Mouse (Mus musculus): ENCODE data around the gene Mcoln2.
A peak's percentile ranks its signal among the peaks of the same experiment; 100 is the strongest.

The Mcoln2 gene

DNA sequence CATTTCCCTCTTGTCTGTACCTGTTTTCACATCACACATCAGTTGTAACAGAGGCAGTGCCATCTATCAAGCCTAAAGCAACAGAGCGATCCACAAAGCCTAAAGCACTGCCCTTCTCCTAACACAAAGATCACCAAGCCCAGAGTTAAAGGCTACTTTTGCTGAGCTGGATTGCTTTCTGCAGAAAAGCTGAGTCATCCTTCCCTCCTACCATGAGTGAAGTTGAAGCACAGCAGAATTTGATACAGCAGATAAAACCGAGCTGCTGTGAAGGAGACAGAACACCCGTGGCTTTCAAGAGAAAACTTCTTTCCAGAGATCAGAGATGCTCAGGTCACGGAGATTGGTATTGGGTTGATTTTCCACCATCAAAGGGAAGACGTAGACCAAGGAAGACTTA lies 3.5 kb upstream of the Mcoln2 start:
- DNase-seq = no peak

DNA sequence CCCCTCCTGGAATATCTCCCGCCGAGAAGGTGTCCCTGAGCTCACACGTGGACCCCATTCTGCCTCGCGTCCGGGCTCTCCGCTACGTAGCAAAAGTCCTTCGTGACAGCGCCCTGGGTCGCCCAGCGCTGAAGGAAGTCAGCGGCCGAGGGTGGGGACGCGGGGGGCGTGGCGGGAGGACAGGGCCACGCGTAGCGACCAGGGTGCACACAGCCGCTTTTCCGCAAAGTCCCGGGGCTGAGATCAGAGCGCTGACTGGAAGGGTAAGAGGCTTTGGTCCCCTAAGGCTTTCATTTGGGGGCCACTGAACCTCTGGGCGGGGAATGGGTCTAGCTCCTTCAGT lies 396 bp downstream of the Mcoln2 start:
- DNase-seq = peak; percentile 47

DNA sequence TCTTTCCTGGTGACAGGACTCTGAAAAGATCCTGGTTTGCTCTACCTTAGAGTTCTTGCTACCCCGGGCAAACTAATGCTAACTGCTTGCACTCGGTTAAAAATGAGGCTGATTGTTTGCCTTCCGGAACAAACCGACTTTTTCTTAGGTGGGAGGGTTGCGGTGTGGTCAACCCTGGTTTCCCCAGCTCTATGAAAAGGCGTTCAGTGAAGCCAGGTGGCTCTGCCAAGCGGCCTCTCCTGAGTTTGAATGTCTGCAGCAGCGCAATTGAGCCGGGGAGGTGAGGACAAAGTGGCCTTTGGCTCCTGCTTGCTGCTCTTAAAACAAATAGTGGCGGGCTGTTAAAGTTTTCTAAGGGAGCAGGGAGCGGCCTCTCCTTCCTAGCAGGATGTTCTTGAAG lies 927 bp downstream of the Mcoln2 start:
- peak; percentile 40 for DNase-seq

DNA sequence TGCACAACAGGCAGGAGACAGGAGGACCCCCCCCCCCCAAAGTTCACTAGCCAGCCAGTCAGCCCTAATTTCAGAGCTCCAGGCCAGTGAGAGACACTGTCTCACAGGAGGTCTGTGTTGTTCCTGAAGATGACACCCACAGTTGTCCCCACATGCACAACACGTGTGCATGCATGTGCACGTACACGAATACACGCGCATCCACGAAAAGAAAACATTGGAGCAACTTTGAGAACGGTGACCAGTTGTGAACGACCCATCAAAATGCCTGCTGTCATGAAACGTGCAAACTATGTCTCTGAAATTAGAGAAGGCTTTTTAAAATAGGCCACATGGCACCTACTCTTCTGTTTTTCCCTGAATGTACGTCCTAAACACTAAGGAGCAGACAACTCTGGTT lies 1.7 kb downstream of the Mcoln2 start:
- no peak for DNase-seq

DNA sequence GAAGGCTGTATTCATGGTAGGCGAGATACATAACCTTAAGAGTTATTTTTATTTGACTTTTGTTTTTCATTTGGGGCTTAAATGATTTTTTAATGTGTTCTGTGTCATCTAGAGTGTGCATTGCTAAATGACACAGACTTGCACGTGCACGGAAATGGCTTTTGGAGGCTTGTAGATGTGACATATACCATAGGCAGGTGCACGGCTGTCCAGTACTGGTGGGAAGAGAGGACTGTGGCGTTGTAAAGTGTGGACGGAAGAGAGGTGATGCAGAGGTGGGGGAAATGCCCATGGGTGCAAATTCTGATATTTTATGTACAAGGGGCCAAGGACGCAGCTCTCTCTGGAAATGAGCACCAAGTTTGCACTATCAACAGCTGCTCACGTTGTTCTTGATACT lies 2.1 kb downstream of the Mcoln2 start:
- no peak for DNase-seq

DNA sequence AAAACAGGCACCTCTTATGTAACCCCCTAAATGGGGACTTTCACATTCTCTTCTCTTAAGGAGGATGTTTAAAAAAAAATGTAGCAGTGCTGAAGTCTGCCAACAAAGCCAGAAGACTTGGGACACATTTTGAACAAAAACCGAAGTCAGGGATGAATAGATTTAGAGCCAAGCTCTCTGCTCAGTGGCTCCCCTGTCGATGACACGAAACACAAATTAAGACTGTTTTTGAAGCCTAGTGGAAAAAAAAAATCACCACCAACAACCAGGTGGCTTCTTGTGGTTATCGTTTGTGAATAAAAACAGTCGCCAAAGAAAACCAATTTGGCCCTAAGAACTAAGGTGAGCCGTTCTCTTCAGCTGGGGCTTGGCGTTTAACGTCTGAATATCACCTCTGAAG lies 2.7 kb downstream of the Mcoln2 start:
- no peak for DNase-seq

DNA sequence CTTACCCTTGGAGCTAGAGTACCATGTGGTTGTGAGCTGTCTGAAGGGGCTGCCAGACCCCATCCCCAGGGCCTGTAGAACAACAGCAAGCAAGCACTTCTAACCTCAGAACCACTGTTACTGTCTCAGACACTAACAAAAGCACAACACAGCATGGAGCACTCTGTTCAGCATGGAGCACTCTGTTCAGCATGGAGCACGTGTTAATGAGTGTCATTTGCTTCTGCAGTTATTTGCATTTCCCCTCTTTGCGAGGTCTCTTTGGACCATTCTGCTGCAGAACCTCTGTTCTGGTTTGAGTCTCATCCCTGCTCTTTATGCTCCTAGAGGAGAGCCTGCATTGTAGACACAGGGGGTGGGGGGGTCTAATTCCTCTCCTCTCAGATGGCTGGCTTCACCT lies 3.3 kb downstream of the Mcoln2 start:
- DNase-seq = no peak

DNA sequence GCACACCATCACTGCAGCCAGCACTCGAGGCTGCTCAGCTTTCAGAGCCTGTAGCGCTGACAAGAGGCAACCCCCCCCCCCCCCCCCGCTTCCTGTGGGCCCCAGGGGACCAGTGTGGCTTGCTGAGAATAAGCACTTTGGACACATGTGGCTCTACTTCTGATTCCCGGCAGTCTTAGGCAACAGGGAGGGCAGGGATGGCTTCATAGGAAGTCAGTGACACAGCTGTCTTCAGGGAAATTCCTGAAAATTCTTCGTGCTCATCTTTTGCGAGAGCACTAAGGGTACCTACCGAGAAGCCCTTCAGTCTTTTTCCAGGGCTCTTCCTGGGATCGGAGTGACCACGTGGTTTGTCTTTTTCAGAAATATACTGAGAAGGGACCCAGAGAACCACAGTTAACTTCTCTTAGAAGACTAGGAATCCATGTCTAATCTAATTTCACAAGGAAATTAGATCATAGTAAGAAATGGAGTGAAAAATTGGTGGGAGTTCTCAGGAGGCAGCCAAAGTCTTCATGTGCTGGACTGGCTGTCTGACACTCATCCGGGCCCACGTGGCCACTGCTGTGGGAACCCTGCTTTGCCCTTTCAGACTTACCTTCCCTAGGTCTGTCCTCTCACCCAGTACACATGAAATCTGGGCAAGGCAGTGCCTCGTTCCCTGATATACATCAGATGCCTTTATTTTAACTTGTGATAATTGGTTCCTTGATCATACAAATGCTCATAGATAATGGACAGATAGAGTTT lies 4.4 kb downstream of the Mcoln2 start:
- DNase-seq = no peak

DNA sequence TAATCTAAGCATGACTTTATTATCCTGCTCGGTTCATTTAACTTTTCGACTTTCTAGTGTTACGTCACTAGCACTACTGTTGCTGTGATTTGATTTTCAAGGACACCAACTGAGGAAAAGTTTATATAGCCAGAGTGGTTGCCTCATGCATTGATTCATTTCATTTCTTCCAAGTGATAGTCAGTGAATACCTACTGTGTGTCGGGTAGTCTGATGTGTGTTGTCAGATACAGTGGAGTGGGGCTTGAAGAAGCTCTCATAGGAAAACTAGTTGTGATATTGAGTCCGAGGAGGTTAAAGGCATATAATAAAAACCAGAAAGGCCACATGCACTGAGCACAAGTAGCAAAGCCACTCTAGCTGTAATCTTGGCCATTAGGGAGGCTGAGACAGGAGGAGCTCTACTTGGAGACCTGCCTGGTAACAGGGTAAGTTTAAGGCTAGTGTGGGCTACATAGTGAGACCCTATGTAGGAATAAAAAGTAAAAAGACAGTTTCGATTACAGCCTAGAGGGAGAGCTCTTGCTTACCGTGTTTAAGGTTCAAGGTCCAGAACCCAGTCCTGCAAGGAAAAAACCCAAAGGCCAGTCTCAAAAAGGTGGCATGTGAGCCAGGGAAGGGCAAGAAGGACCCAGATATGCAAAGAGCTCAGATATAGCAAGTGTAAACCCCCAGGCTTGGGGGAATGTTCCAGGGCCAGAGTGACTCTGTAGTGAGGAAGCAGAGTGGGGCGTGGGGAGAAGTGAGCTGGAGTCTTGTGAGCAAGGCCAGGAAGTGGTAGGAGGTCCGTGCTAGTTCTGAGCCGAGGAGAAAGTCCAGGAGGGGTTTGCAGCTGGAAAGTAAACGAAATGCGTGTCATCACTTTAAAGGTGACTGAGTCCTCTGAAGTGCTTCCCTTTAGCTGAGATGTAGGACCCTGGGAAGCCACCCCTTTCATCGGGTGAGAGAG lies 6.3 kb downstream of the Mcoln2 start:
- no peak for DNase-seq

DNA sequence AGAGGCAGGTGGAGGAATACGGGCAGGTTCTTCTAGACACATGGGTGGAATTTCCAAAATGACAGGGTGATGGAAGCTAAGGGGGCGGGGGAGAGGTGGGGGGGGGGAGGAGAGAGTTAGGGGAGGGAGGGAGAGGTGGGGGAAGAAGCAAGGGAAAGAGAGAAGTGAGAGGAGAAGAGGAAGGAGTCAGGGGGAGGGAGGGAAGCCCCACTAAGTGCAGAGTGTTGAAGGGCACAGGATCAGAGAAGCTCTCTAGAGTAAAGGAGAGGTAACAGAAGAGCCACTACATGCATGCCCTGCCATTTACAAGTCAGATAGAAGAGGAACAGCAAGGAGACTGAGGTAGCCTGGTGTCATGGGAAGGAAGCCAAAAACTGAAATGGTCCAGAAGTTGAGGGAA lies 7.2 kb downstream of the Mcoln2 start:
- DNase-seq = no peak

DNA sequence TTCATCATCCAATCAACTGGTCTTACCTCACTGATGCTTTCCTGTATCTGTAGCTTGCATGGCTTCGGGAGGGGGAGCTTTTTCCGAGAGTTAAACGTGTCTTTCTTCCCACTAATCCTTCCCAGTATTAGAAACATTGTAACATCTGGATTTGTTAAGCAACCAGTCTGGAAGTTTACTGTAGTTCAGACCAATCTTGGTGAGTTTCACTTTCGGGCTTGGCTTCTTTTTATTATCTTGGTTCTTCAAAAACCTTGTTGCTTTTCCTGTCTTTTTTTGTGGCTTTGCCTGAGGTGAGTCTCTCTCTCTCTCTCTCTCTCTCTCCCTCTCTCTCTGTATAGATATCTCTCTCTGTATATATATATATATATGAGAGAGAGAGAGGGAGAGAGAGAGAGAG lies 8.4 kb downstream of the Mcoln2 start:
- DNase-seq = no peak

DNA sequence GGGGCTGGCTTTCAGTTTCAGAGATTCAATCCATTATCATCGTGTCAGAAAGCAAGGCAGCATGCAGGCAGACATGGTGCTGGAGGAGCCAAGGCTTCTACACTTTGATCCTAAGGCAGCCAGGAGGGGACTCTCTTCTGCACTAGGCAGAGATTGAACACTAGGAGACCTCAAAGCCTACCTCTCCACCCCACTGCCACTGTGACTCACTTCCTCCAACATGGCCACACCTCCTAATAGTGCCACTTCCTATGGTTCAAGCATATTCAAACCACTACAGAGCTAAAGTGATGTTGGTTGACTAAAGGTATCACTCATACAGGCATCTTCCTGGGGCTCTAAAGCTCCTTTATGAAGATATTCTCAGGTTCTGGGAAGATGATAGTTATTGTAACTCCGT lies 9.7 kb downstream of the Mcoln2 start:
- no peak for DNase-seq

DNA sequence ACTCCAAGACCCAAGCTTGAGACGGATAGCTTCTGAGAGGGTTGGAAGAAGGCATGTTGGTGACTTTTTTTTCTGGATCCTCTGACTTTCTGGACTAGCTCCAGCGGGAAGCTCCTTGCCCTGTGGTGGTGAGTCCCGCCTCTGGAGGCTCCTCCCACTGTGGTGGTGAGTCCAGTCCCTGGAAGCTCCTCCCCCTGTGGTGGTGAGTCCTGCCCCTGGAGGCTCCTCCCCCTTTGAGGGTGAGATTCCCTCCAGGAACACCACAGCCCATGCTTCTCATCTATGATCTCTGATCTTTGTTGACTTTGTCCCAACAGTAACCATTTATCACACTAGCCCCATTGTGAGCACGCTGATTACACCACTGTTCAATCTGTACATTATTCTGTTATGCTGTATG lies 12.6 kb downstream of the Mcoln2 start:
- DNase-seq = no peak

DNA sequence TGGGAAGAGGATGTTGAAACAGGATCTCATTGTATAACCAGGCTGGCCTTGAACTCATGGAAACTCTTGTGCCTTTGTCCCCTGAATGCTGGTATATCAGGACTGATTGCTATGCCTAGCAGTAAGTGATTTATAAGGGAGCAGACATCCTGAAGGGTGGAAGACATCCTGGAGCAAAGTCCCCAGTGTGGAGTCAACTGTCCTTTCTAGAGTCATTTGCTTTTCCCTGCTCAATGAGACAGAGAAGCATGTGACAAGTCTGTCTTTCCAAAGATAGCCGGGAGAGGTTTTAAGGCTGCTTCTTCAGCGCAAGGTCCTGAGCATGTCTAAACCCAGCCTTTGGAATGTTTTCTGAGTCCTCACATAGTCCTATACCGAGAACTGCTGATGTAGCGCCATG lies 19.7 kb downstream of the Mcoln2 start:
- DNase-seq = no peak

DNA sequence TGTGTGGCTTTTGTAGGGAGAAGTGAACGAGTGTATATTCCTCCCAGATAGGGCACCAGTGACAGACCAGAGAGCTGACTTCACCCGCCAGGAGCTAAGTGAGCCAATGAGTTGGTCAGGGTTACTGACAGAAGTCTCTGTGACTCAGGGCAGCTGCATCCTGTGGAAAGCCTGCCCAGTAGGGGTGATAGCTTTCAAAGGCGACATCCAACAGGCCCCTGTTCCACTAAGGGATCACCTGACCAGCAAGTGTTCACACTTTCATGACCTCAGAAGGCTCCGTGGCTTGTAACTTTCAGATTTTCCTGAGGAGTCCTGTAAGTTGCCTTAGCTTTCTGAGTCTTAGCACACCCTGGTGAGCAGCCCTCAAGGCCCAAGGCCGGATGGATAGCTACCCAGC lies 23.4 kb downstream of the Mcoln2 start:
- DNase-seq = no peak

DNA sequence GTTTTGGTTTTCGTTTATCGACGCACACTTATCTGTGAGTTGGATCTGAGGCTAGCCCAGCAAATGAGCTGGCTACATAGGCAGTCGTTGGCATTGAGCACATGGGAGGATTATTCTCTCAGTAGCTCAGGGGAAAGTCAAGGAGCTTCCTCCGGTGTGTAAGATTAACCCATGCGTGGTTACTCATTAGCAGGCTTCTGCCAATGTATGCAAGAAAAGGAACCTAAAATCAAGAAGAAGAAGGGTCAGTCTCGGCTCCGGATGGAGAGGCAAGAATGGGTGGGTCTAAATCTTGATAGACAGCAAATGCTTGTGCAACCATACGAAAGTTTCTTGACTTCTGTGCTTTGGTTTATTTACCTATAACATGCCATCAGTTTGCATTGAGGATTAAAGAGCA lies 24.6 kb downstream of the Mcoln2 start:
- peak; percentile 34 for DNase-seq

DNA sequence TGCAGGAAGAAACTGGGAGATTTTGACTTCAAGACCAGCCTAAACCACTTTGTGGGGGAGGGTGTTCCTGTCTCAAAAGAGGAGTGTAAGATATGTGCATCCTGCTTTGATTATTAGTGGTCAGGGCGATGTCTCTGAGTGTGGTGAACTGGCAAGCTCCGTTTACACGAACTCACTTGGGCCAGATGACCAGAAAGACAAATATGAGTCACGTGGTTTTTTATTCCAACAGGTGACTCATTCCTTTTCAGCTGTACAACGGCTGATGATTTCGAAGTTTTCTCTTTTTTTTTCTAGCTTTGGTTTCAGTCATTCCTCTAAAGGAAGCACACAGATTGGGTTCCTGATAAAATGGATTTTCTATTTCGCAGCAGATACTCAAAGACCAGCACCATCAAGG lies 27.7 kb downstream of the Mcoln2 start:
- no peak for DNase-seq

DNA sequence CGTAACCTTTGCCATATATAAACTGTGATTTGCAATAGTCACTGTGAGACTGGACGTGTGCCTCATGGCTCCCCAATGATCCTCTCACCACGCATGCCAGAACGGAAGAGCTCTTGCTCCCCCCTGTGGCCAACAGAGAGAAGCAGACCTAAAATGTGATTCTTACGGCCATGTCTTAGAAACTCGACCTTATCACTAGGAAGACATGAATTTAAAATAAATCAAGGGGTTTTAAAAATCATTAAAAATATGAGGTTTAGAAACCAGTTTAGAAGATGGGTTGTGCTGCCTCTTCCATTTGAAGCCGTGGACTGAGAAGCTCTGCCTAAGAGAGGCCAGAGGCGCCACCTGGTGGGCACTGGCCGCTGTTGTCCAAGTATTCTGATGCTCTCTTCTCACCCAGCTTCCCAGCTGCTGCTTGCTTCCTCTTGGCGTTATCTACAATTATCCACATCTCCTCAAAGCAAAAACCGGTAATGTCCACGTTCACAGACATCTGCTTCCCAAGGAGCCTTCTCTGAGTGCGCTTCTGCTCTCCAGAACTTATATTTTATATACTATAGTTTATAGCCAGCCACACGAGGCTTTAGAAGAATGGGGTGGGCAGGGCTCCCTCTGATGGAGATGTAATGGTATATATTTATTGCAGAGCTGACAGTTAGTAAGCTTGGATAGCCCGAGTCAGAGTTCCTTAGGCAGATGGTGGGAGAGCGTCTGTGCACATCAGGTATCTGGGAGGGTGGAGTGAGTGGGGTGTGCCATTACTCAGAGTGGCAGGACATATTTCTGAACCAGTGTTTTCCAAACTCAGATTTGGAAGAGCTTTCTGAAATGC lies 28.3 kb downstream of the Mcoln2 start:
- DNase-seq = peak; percentile 86

DNA sequence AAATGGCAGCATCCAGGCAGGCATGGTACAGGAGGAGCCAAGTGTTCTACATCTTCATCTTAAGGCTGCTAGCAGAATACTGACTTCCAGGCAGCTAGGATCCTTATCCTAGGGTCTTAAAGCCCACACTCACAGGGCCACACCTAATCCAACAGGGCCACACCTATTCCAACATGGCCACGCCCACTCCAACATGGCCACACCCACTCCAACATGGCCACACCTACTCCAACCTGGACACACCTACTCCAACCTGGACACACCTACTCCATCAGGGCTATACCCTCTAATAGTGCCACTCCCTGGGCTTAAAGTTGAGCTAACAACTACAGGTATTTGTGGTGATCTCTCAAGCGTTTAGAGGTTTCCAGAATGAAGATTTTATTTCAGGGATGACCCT lies 30.7 kb downstream of the Mcoln2 start:
- DNase-seq = no peak

DNA sequence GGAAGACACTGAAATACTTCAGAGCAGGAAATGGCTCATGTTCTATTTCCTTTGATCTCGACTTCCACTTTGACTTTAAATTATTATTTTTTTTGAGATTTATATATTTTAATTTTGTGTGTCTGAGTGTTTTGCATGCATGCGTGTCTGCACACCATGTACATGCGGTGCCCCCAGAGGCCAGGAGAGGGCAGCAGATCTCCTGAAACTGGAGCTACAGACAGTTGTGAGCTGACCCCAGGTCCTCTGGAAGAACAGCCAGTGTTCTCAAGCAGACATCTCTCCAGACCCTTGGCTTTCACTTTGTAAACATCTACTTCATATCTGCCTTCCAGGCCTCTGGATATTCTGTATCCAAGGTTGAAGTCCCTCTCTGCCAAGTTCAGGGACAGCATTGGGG lies 31.4 kb downstream of the Mcoln2 start:
- DNase-seq = peak; percentile 60

DNA sequence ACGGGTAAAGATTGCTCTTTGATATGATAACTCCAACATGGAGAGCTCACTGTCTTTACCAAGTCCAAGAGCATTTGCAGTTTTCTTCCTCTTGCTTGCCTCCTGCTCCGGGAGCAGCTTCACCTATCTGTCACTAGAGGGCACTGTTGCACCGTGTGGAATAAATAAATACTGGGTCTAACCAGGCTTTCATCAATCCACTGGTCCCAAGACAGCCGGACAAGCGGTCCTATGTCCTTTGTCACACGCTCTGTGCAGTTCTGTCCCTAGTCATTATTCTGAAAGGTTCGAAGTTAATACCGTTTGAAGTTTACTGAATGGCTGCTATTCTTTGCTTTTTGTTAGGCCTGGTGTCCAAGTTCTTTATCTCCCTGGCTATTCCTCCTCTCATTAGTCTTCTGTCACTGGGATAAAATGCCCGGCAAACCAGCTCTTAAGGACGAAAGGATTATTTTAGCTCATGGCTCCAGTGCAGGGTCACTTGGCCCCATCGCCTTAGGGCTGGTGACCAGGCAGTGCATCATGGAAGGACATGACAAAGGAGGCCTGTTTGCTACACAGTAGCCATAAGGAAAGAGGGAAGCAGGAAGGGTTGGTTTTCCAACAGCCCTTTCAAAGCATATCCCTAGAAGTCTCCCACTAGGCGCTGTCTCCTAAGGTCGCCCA lies 35.5 kb downstream of the Mcoln2 start:
- peak; percentile 71 for DNase-seq

DNA sequence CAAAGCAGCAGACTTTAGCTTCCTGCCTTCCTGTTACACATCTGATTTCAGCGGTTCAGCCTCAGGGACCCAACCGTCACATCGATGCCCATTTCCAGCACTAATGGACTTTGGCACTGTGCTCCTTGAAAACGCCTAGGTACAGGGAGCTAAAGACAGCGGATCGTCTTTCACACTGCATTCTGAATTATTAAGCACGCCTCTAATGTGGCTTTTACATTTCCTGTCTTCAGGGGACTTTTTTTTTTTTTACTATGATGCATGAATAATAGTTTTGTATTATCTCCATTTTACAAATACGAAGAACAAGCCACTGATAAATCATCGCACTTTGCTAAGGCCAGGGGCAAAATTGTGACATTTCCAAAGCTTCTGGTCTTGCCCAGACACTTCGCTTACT lies 36.4 kb downstream of the Mcoln2 start:
- DNase-seq = no peak

DNA sequence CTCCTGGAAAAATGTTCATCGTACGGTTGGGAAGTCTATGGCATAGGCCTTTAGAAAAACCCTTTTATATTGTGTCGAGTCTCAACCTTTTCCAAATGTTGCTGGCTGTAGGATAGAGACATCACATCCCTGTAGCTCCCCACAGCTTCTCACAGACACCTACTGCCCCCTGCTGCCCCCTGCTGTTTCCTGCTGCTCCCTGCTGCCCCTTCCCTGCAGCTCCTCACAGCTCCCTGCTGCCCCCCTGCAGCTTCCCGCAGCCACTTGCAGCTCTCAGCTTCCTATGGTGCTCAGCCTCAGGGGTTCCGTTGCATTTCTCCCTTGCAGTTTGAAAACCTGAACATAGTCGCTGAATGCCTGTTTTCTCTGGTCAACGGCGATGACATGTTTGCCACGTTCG lies 40.3 kb downstream of the Mcoln2 start:
- no peak for DNase-seq
